Mouse (Mus musculus) ES-E14 (cell line): ENCODE measurements around the gene Zfp618.

ENCODE experiments used
- CHD2 ChIP-seq: IDR thresholded peaks from 2 replicates; pipeline ENCODE4 v1.6.1; 2014; ENCODE audit warnings: mild to moderate bottlenecking, low read depth, low read length, inconsistent platforms
- ZNF384 ChIP-seq: IDR thresholded peaks from 2 replicates; pipeline ENCODE4 v1.6.1; 2012; ENCODE audit warnings: low read depth, low read length, inconsistent platforms

- no peak for TF ChIP-seq CHD2
- no peak for TF ChIP-seq ZNF384
Observed at GRCm38 (mm10) chr4:63165636-63166035, 200.3 kb downstream of the Zfp618 start.
